Mouse (Mus musculus): Measurements from ENCODE around the gene Prkar1a. TPM values are rescaled to one million over a fixed set of nuclear protein-coding genes. Genes with fewer than 3 reads are reported as not detected.
A peak's percentile ranks its signal among the peaks of the same experiment; 100 is the strongest.

Gene Prkar1a
- total RNA-seq, 2 experiments from 2014 or later: 96.1 to 120 TPM

- DNase-seq (ENCODE audit: low spot score): no peak
These were observed 56.3 kb downstream of the Prkar1a start for GRCm38 (mm10) chr11:109705336-109706054.

- DNase-seq (ENCODE audit: low spot score): peak; percentile 37
These were observed 56.8 kb downstream of the Prkar1a start for GRCm38 (mm10) chr11:109706055-109706412.

- no peak for DNase-seq (ENCODE audit: low spot score)
These were observed 57.4 kb downstream of the Prkar1a start for GRCm38 (mm10) chr11:109706586-109706985.

GRCm38 (mm10) chr11:109707442-109707841 lies 58.2 kb downstream of the Prkar1a start:
- no peak for DNase-seq (ENCODE audit: low spot score)

- DNase-seq (ENCODE audit: low spot score): no peak
These were observed 59.6 kb downstream of the Prkar1a start for GRCm38 (mm10) chr11:109708786-109709185.

- DNase-seq (ENCODE audit: low spot score): no peak
These were observed 60.3 kb downstream of the Prkar1a start for GRCm38 (mm10) chr11:109709501-109709900.

- DNase-seq (ENCODE audit: low spot score): peak; percentile 30
These were observed 65.4 kb downstream of the Prkar1a start for GRCm38 (mm10) chr11:109714341-109715247.

- DNase-seq (ENCODE audit: low spot score): no peak
These were observed 66.1 kb downstream of the Prkar1a start for GRCm38 (mm10) chr11:109715311-109715781.

GRCm38 (mm10) chr11:109716981-109717380 lies 67.8 kb downstream of the Prkar1a start:
- no peak for DNase-seq (ENCODE audit: low spot score)

- DNase-seq (ENCODE audit: low spot score): no peak
These were observed 68.2 kb downstream of the Prkar1a start for GRCm38 (mm10) chr11:109717448-109717847.

GRCm38 (mm10) chr11:109717966-109718895 lies 69.0 kb downstream of the Prkar1a start:
- no peak for DNase-seq (ENCODE audit: low spot score)

Other genes starting within 250 kb of the Prkar1a start
- not detected for gene 9930022D16Rik, start 235.5 kb upstream of the Prkar1a start, total RNA-seq (2021)
- 10 to 100 TPM; 68.8 to 72.7 TPM for gene Amz2, start 223.5 kb upstream of the Prkar1a start, total RNA-seq (2021)
- gene Arsg, start 176.0 kb upstream of the Prkar1a start, total RNA-seq (2021): 1 to 10 TPM; 1.2 to 1.6 TPM
- gene Slc16a6, start 175.8 kb upstream of the Prkar1a start, total RNA-seq (2021): 1 to 10 TPM; 3.7 to 7.1 TPM
- 10 to 100 TPM; 57.7 to 78.8 TPM for gene Wipi1, start 37.4 kb upstream of the Prkar1a start, total RNA-seq (2021)
- 1 to 10 TPM; 1.2 to 2.0 TPM for gene Fam20a, start 72.9 kb downstream of the Prkar1a start, total RNA-seq (2021)
- gene 1700012B07Rik, start 178.6 kb downstream of the Prkar1a start, total RNA-seq (2021): not detected